Mouse (Mus musculus) adrenal gland, adult 18-20 months (tissue): ENCODE data around the gene Nrip2. TPM values are rescaled to one million over a fixed set of nuclear protein-coding genes. Genes with fewer than 3 reads are reported as not detected.
"Not testable (repeated sequence)": the region's sequence is repeated elsewhere in the genome, so short reads cannot be mapped to it uniquely, and the experiment has no call there.

Source experiments
- DNase-seq, 2 experiments: peaks; one replicate each; pipeline ENCODE4 v3.0.0; 2021 to 2022; ENCODE audit warnings: low spot score in 2 of 2
- long read RNA-seq, 2 experiments: library from polyadenylated mRNA; stranded (forward); transcript quantifications; one replicate each; pipeline ENCODE4 v2.0.0; 2021
- total RNA-seq, 2 experiments: library from RNA; stranded (reverse); gene quantifications; 1 replicate in 1 of 2; 2 replicates in 1 of 2; pipeline ENCODE4 v1.2.3; 2021

Gene Nrip2
- 1 to 10 TPM; 2.0 to 2.7 TPM for total RNA-seq
- long read RNA-seq, experiment 1, partial matches to known transcripts, result 0 of 1 reads
- long read RNA-seq, experiment 1, other reads (novel, unspliced or antisense), result 0 of 1 reads
- long read RNA-seq, experiment 2, partial matches to known transcripts, result 1 of 2 reads
- long read RNA-seq, experiment 2, other reads (novel, unspliced or antisense), result 1 of 2 reads

DNA sequence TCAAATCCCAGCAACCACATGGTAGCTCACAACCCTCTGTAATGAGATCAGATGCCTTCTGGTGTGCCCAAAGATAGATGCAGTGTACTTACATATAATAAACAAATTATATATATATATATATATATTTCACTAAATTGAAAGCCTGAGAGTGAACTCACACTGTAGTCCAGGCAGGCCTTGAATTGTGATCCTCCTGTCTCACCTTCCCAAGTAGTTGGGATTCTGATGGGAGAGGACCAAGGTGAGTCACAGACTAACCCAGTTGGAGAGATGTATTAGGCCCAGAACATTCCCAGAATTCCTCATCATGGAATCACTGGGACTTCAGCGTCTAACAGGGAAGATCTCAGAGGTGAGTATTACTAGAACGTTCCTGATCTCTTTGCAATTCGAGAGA is at the start of gene Nrip2:
TSS of gene Nrip2 (plus strand) at position 301 of the 400 bp plus-strand sequence.
- DNase-seq, result no peak

DNA sequence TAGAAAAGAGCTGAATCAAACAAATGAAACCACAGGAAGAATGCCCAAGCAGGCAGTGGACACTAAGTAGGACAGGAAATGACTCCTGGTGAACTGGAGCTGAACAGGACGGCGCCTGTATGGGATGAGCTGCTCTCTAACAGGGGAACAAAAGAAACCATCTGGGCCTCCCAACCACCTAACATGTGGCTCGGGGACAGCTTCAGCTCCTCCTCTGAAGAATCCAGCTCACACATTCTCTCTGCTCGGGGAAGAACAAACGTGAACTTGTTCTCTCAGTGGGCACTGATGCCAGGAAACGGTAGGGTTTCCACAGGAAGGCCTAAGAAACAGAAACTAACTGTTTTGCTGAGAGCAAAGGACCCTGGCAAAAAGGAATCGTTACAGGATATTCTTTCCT is 49.4 kb upstream of the Nrip2 start:
- DNase-seq, result no peak

DNA sequence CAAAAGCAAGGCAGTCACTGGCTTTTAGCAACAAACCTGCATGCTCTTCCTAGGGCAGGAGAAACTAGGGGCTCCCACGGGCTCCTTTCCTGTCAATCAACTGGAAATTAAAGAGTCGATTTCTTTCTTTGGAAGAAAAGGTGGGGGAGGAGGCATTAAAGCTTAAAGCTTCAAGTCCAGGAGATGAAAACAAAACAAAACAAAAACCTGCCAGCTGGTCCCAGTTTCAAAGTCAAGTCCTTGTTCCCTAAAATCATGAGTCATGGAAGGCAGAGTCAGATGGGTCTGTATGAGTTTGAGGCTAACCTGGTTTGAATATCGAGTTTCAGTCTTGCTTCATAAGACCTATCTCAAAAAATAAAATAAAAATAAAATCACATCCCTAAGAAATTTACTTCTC is 45.0 kb upstream of the Nrip2 start:
- no peak for DNase-seq

DNA sequence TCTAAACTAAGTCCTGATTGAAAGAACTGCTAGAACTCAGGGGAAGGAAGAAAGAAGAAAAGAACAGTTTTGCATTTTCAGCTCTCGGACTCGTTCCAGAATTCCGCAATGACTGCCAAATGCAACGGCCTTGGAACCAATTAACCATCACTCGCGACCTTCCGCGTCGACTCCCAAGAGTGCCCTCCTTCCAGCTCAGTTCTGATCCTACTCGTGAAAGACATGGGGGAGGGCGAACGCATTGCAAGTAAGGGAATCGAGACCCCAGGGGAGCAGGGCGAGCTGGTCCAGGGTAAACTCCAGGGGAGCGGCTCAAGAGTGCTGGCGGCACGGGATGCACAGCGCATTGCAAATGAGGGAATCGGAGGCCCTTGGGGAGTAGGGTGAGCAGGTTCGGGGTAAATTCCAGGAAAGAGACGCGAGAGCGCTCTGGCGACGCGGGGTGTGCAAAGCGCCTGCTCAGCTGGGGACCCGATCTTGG is 43.9 kb upstream of the Nrip2 start:
- peak; percentile 48 to 61 for DNase-seq

DNA sequence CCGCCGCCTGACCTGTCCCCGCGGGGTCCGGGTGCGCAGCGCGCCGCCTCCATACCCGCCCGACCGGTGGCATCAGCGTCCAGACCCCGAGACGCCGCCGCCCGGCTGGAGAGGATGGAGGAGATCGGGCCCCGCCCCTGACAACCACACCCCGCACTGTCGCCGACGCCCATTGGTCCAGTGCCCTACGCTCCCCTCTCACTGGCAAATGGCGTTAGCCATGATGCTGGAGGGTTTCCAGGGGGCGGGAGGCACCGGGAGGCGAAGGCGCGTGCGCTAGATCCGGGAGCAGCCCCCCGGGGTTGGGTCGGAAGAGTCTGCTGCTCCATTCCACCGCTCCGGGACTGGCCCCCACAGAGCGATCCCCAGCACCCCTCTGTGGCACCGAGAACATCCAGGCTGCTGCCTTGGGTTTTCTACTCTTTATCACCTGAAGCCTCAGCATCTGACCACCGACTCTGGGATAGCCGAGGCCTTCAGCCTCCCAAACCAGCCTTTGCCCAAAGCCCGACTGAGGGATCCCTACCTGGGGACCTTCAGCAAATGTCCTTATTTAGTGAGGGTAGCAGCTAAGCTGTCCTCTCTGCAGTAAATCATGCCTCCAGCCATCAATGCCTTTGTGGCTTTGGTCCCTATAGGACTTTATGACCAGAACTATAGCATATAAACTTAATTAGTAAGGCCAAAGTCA is 43.2 kb upstream of the Nrip2 start, which contains the start of gene Tulp3:
TSS of gene Tulp3 (minus strand) at position 126 of the 691 bp plus-strand sequence.
- DNase-seq, result peak; percentile 91 to 92

DNA sequence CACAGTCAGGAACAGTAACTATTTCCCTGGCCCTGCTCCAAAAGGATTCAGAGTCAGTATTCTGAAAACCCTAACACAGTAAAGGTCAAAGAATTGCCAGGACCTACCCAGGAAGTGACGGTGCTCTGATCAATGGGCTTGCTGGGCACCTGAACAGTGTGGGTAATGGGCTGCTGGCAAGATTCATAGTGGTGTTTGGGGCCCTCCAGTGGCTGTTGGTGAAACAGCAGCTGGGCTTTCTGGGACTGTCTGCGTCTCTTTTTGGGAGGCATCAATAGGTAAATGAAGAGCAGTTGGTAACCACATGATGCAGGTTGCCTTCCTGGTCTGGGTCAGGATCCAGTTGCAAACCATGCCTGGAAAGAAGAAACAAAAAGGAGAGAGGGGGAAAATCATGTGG is 40.1 kb upstream of the Nrip2 start:
- DNase-seq, result peak; percentile 76 to 77

DNA sequence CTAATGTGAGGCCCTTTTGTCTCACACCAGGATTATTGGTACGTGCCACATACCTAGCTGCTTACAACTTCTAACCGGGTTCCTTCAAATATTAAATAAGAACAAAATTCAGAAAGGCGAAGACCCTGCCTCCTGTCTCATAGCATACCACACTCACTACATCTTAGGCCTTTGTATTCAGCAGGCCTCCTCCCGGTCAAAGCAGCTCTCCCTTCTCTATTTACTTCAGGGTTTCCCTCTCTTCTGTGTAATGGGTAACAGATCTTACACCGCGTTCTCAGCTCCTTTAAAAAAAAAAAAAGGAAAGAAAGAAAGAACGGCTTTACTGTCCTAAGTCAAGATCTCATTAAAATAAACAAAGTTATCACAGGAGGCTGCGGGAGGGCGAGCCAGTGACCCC is 37.2 kb upstream of the Nrip2 start:
- DNase-seq, result no peak

DNA sequence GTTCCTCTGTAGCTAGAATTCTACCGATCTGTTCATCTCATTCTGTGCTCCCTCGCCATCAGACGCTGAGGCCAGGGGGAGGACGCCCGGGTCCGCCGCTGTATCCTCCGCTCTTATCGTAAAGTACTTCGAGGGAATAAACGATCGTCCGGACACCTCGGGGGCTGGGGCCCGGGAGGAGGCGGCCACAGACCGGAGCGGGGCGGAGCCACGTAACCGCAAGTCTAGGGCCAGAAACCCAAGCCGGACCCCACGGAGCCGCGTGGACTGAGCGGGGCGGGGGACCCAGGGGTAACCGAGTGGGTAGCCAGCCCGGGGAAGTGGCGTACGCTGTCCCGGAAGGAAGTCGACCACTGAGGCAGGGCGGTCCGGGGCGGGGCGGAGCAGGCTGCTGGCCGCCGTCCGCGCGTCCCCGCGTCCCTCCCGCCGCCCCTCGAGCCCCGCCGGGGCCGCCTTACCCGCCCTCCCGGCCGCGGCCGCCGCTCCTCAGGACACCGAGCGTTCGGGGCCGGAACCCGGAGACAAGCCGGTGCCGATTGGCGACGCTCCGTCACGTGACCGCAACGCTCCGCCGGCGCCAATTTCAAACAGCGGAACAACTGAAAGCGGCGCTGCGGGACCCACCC is 36.6 kb upstream of the Nrip2 start, which contains the start of the genes Rhno1 and Foxm1:
TSS of gene Rhno1 (minus strand) at position 531 of the 626 bp plus-strand sequence.
TSS of gene Foxm1 (plus strand) at position 587 of the 626 bp plus-strand sequence.
- peak; percentile 80 to 85 for DNase-seq

DNA sequence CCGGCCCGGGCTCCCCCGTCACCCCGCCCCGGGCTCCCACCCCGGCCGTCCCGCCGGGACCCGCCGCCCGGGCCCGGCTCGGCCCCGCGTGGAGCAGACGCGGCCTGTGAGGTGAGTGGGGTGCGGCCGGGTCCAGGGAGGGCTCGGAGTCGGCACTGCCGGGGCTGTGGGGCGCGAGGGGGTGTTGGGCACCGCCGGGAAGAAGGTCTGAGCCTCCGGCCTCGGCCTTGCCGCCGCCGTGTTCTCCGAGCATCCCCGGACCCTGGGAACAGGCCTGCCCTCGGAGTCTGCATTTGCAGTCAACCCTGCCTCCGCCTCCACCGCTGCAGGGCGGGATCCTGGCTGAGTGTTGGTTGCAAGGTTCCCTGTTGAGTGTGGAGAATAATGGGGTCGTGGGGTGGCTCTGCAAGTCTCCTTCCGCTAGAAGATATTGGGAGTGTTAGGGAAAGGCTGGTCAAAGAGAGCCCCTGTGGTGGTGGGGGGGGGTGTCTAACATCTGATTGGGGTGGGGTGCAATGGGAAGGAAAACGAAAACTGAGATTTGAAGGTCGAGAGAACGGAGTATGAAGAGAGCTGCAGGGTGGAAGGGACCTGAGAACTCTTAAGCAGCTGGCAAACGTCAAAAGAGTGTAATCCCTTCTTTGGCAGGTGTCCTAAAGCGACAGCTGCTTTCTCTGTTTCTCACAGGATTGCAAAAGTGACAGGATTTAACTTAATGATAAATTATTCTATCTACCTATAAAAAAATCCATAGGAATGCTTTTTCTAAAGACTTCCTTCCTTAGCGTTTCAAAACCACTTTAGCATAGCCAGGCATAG is 35.9 kb upstream of the Nrip2 start:
- DNase-seq, result no peak

DNA sequence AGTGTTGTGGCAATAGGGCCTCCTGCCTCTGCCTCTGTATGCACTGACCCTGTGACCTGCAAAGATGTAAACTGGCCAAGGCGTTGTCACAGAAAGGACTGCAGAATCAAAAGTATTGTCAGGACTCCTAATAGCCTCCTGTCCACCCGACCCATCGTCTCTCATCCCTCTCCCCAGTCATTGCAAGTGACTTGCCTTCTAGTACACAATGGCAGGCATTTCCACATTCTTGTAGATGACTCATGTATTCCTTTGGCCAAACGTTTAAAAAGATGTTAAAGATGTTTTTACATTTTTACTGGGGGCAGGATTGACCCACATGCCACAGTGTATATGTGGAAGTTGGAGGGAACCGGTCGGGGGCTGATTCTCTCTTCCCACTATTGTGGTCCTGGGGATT is 34.4 kb upstream of the Nrip2 start:
- no peak for DNase-seq

DNA sequence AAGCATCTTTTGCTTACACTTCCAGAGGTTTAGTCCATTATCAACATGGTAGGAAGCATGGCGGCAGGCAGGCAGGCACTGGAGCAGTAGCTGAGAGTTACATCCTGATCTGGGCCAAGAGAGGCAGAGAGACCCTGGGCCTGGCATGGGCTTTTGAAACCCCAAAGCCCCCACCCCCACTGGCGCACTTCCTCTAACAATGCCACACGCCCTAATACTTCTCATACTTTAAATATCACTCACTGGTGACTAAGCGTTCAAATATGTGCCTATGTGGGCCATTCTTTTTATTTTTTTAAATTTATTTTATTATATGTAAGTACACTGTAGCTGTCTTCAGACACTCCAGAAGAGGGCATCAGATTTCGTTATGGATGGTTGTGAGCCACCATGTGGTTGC is 32.6 kb upstream of the Nrip2 start:
- DNase-seq, result no peak

DNA sequence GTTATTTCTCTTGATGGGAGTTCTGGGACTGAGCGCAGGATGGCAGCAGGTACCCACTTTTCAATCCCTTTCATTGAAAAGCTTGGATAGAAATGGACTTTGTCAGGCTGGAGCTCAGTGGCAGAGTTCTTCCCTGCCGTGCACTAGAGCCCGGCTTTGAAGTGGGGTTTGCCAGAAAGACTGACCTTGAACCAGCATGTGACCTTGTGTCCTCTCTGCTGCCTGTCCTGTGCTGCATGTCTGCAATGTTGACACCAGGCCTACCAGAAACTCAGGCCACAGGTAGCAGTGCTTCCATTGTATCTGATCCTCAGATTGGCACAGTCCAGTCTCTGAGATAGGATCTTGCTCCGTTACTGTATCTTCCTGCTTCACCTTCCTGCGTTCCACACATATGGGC is 29.1 kb upstream of the Nrip2 start:
- no peak for DNase-seq

DNA sequence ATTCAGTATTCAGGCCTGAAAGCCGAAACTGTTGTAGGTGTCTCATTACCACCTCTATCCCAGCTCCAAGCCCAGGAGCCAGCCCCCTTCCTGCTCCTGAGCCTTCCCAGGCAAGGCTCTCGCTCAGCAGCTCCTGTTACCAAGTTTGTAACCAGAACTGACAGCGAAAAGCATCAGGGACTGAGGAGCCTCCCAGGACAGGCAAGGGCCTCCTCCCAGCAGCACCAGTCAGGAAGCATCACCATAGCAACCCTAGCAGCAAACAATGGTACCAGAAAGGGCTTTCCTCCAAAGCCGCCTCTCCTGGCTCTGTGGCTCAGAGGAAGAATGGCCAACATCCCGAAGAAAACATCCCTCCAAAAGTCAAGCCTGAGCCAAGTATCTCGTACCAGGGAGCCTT is 23.9 kb upstream of the Nrip2 start, which contains the start of the genes Tex52 and Gm44596:
TSS of gene Tex52 (plus strand) at position 265 of the 400 bp plus-strand sequence.
TSS of gene Gm44596 (plus strand) at position 312 of the 400 bp plus-strand sequence.
- DNase-seq, result no peak

DNA sequence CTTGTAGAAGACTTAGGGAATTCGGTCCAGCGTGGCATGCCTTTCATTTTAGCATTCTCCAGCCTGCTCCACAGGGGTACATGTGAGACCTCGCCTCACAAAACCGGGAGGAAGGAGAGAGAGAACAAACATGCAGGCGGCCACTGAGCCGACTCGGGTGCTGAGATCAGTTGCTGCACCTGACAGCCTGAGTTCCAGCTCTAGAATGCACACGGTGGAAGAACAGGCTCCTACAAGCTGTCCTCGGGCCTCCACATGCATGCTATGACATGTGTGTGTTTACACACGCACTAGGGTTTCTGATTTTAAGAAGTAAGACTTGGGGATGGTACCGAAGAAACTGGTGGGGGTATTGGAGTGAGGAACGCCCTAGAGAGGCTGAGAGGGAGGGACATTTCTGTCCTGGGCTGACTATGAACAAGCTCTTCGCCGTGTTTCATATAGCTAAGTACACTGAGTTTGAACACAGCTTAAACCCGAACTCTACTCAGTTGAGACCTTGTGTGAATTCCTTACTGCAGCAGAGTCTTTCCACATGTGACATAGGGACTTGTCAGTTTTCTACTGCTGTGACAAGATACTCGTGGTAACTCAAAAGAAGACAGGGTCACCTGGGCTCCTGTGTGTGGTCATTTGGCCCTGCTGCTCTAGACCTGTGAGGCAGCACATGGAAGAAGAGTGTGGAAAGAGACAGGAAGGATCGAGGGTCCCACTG is 22.6 kb upstream of the Nrip2 start:
- no peak for DNase-seq

DNA sequence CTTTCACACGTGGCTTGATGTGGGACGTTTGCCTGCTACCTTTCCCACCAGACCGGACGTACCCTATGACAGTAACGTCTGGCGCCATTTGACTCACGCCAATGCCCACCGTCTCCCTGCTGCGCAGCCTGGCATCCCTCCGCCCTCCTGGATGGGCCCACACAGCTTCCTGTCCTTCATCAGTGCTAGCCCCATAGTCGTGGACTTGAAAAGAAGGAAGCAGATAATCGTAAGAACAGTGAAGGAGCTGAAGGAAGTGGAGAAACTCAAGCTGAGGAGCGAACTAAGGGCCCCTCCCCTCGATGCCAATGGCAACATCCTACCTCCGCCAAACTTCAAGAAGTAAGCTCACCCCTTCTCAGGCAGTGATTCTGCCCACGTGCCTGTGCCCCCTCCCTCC is 19.5 kb upstream of the Nrip2 start:
- DNase-seq, result no peak

DNA sequence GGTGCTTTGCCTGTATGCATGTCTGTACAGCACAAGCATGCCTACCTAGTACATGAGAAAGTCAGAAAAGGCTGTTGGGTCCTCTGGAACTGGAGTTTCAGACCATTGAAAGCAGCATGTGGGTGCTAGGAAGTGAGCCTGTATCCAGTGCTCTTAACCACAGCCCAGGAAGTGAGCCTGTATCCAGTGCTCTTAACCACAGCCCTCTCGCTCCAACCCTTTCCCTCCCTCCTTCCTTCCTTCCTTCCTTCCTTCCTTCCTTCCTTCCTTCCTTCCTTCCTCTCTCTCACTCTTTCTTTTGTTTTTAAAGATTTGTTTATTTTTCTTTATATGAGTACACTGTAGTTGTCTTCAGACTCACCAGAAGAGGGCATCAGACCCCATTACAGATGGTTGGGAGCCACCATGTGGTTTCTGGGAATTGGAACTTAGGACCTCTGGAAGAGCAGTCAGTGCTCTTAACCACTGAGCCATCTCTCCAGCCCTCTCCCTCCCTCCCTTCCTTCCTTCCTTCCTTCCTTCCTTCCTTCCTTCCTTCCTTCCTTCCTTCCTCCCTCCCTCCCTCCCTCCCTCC is 18.4 kb upstream of the Nrip2 start:
- DNase-seq, result not testable (repeated sequence)

DNA sequence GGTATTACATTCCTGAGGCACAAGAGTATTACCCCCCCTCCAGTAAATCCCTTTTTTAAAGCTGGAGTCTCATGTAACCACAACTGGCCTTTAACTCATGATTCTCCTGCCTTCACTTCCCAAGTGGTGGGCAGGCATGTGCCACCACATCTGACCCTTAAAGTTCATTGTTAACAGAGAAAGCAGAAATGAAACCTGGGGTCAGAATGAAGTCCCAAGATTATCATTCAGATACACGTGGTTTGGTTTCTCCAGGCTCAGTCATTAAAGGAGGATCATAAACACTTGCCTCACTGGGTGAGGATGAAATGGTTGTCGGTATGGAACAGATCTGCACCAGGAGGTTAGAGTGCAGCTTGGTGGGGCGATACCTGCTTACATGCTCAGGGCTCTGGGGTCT is 17.8 kb upstream of the Nrip2 start:
- no peak for DNase-seq

DNA sequence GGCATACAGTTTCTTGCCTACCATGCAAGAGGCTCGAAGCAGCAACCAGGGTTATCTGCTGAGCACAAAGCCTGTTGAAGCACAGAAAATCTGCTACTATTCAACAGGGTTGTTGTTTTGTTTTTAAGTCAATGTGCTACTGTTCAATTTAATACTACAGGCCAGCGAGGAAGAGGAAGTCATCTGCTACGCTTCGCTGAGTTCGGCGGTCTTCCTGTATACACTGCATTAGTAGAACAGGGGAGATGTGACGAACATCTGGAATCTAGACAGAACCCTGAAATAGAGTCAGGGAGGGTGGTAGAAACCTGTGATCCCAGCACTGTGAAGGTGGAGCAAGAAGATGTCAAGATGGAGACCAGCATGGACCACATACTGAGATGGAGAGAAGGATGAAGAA is 15.3 kb upstream of the Nrip2 start:
- DNase-seq, result no peak

DNA sequence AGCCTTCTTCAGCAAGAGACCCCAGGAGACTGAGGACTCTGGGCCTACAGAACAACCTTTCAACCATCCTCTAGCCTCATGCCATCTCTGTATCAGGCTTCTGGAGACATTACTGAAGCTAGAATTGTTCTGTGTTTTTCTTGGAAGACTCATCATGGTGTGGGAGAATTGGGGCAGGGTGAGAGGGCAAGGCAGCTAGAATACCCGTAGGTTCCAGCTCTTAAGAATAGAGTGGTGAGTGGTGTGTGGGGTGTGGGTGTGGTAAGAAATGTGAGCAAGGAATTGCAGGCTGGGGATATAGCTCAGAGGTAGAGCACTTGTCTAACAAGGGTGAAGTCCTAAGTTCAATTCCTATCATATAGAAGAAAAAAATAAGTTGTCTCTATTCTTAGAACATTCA is 14.1 kb upstream of the Nrip2 start:
- no peak for DNase-seq

DNA sequence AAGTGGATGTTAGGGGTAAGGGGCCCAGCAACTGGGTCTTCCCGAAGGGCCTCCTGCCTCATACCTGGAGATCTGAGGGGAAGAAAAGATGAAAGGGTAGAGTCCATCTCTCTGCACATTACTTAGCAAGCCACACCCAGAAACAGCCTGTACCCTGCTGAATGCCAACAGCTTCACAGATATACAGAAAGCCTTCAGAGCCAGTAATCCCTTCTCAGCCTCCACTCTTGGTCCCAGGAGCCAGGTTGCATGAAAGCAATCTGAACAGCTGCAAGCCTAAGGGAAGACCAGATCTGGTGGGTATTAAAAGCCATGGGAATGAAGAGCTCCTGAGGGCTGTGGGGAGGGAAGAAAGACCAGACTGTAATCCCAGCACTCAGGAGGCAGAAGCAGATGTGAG is 9.9 kb upstream of the Nrip2 start:
- no peak for DNase-seq
